Mouse (Mus musculus) stomach, postnatal 0 days (tissue): ENCODE measurements at regions not wholly inside any gene's neighbourhood (a gene's known extent, or its start where the extent isn't known, plus 50 kb on each side); places are given as distances from the start of the nearest gene placed in this dataset.

Experiments
- ATAC-seq: fragments of 200-750 bp; cut with Nextera tagmentation; 2 replicates; pipeline ENCODE4 v1.8.0; 2017; ENCODE audit not compliant: low FRiP score, low TSS enrichment
- DNase-seq: peaks from one replicate; pipeline ENCODE4 v3.0.0-alpha.2; 2016; ENCODE audit warnings: low spot score
- H3K27ac ChIP-seq: fragments of 300-500 bp; sonication (generic); replicated peaks from 2 replicates; pipeline ENCODE4 v1.5.1; 2014; ENCODE audit warnings: mild to moderate bottlenecking, control low read depth
- H3K27me3 ChIP-seq: fragments of 300-500 bp; sonication (generic); 2 replicates; pipeline ENCODE4 v1.6.1; 2014; ENCODE audit warnings: low read length; ENCODE audit not compliant: control insufficient read depth, insufficient read depth
- H3K36me3 ChIP-seq: fragments of 300-500 bp; sonication (generic); 2 replicates; pipeline ENCODE4 v1.6.1; 2014; ENCODE audit warnings: low read length, mixed read lengths; ENCODE audit not compliant: control insufficient read depth, insufficient read depth
- H3K4me1 ChIP-seq: fragments of 300-500 bp; sonication (generic); replicated peaks from 2 replicates; pipeline ENCODE4 v1.6.1; 2014; ENCODE audit warnings: antibody characterized with exemption; ENCODE audit not compliant: control insufficient read depth, insufficient read depth
- H3K4me2 ChIP-seq: fragments of 300-500 bp; sonication (generic); replicated peaks from 2 replicates; pipeline ENCODE4 v1.6.1; 2014; ENCODE audit warnings: low read depth, mild to moderate bottlenecking, control low read depth, moderate library complexity
- H3K4me3 ChIP-seq: fragments of 300-500 bp; sonication (generic); 2 replicates; pipeline ENCODE4 v1.5.1; 2014; ENCODE audit warnings: low read depth, low read length, control low read depth
- H3K9ac ChIP-seq: fragments of 300-500 bp; sonication (generic); 2 replicates; pipeline ENCODE4 v1.6.1; 2014; ENCODE audit warnings: mild to moderate bottlenecking, low read length, control low read depth, mixed read lengths
- H3K9me3 ChIP-seq: fragments of 300-500 bp; sonication (generic); 2 replicates; pipeline ENCODE4 v1.6.1; 2016; ENCODE audit warnings: low read length; ENCODE audit not compliant: control insufficient read depth
- CTCF ChIP-seq: IDR thresholded peaks from 2 replicates; pipeline ENCODE4 v1.5.1; 2016; ENCODE audit warnings: antibody characterized with exemption, low read depth, mild to moderate bottlenecking, moderate library complexity
- EP300 ChIP-seq: optimal IDR thresholded peaks from 2 replicates; pipeline ENCODE3; 2016; ENCODE audit warnings: antibody characterized with exemption
- WGBS: fragments of 180-500 bp; shearing (Covaris S2); extraction: QIAGEN DNeasy Blood & Tissue Kit; methylation state at CpG from one replicate; pipeline ENCODE4 v1.1.7; 2014; 5-methylcytosine and 5-hydroxymethylcytosine counted together

GRCm38 (mm10) chr11:19632477-19632876 is 291.7 kb upstream of the Spred2 start:
- ATAC-seq, result no peak
- TF ChIP-seq EP300, result no peak
- TF ChIP-seq CTCF, result no peak
- WGBS, result 62% methylated on average over 5 of the region's 5 CpGs

GRCm38 (mm10) chr11:19633621-19634020 is 290.6 kb upstream of the Spred2 start:
- DNase-seq (no peak), ATAC-seq (no peak)
- no peaks in the 10 kb centered on the region for H3K36me3 ChIP-seq
- H3K9ac ChIP-seq, result no peak overlapping the region
- WGBS, result 64% methylated on average over 5 of the region's 5 CpGs
- no peaks in the 10 kb centered on the region for H3K9me3 ChIP-seq
- H3K27me3 ChIP-seq, result no peaks in the 10 kb centered on the region
- no peak overlapping the region for H3K4me2 ChIP-seq
- H3K4me3 ChIP-seq, result no peak overlapping the region
- no peak overlapping the region for H3K27ac ChIP-seq
- TF ChIP-seq CTCF (no peak), EP300 (no peak)
- no peaks in the 10 kb centered on the region for H3K4me1 ChIP-seq

More at GRCm38 (mm10) chr11:19632477-19632876, 291.7 kb upstream of the Spred2 start:
- Histone ChIP-seq H3K36me3 (no peaks in the 10 kb centered on the region), H3K4me1 (no peaks in the 10 kb centered on the region), H3K4me3 (no peak overlapping the region), H3K27ac (no peak overlapping the region), H3K9me3 (no peaks in the 10 kb centered on the region), H3K9ac (no peak overlapping the region), H3K27me3 (no peaks in the 10 kb centered on the region), H3K4me2 (no peak overlapping the region)
- no peak for DNase-seq

- Histone ChIP-seq H3K27me3 (no peaks in the 10 kb centered on the region), H3K9ac (no peak overlapping the region), H3K36me3 (no peaks in the 10 kb centered on the region), H3K4me3 (no peak overlapping the region), H3K9me3 (no peaks in the 10 kb centered on the region), H3K27ac (no peak overlapping the region), H3K4me1 (no peaks in the 10 kb centered on the region), H3K4me2 (no peak overlapping the region)
- TF ChIP-seq EP300 (no peak), CTCF (no peak)
- DNase-seq (peak; percentile 17), ATAC-seq (no peak)
- WGBS, result 57% methylated on average over 8 of the region's 8 CpGs
Measured at GRCm38 (mm10) chr11:19641153-19641552, 283.0 kb upstream of the Spred2 start.

GRCm38 (mm10) chr11:19644116-19644795 is 279.9 kb upstream of the Spred2 start:
- WGBS, result 76% methylated on average over 7 of the region's 7 CpGs
- no peak overlapping the region for H3K27ac ChIP-seq
- no peak for TF ChIP-seq EP300
- TF ChIP-seq CTCF, result no peak
- H3K4me3 ChIP-seq, result no peak overlapping the region
- H3K4me1 ChIP-seq, result no peaks in the 10 kb centered on the region
- no peaks in the 10 kb centered on the region for H3K27me3 ChIP-seq
- no peak for DNase-seq
- no peak overlapping the region for H3K4me2 ChIP-seq
- no peaks in the 10 kb centered on the region for H3K9me3 ChIP-seq
- H3K36me3 ChIP-seq, result no peaks in the 10 kb centered on the region
- no peak overlapping the region for H3K9ac ChIP-seq
- no peak for ATAC-seq

GRCm38 (mm10) chr11:19645106-19645505 is 279.1 kb upstream of the Spred2 start:
- Histone ChIP-seq H3K36me3 (no peaks in the 10 kb centered on the region), H3K27me3 (no peaks in the 10 kb centered on the region), H3K4me3 (no peak overlapping the region), H3K27ac (no peak overlapping the region), H3K4me1 (no peaks in the 10 kb centered on the region), H3K4me2 (no peak overlapping the region), H3K9me3 (no peaks in the 10 kb centered on the region), H3K9ac (no peak overlapping the region)
- DNase-seq, result no peak
- ATAC-seq, result no peak
- 72% methylated on average over 5 of the region's 5 CpGs for WGBS
- TF ChIP-seq CTCF, result no peak
- no peak for TF ChIP-seq EP300

- Histone ChIP-seq H3K9ac (no peak overlapping the region), H3K27me3 (no peaks in the 10 kb centered on the region), H3K4me1 (no peaks in the 10 kb centered on the region), H3K36me3 (no peaks in the 10 kb centered on the region), H3K9me3 (no peaks in the 10 kb centered on the region), H3K4me3 (no peak overlapping the region), H3K27ac (no peak overlapping the region), H3K4me2 (no peak overlapping the region)
- no peak for ATAC-seq
- DNase-seq, result no peak
- TF ChIP-seq EP300 (no peak), CTCF (no peak)
- 72% methylated on average over 6 of the region's 6 CpGs for WGBS
Measured at GRCm38 (mm10) chr11:19651522-19651921, 272.7 kb upstream of the Spred2 start.
